ENCODE assay signal across 9 mouse cellular contexts in the genomic region with DNA sequence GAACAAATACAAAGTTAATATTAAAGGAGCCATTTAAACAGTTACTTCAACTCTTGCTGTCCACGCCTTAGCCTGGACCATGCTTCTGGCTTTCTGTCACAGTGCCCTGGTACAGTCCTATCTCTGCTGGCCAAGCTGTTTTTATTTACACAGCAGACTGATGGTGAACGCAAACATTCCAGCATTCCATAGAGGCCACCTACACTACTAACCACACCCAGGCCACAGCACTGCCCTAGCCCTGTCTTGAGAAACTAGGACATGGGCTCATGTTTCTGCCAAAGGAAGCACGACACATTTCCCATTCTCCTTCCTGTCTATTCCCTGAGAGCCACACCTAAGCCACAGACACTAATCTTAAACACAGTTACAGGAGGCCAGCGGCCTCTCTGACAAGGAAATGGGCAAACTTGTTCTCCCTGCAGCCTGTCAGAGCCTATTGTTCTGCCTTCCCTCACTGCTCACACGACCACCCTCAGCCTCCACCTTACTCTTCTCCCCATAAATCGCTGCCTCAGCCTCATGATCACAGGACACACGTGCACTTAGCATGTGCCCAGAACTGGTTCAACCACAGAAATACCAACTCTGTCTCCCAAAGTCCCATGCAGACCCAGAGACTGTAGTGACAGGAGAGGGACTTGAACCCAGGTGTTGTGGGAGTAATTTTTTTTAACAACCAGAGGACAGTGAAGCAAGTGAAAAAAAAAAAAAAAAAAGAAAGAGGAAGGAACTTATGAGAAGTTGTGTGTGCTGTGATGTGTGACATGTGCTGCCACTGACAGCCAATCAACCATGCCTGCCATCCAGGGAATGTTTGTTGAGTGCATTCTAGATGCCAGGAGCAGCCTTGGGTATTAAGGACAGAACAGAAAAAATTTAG. TPM values are rescaled to one million over a fixed set of nuclear protein-coding genes. Genes with fewer than 3 reads are reported as not detected.
DNase-seq lines count a peak whose midpoint lies in the region; ATAC-seq and TF ChIP-seq lines count a peak whose summit lies in the region.
"Had no signal": no experiment of that assay in that cellular context is flagged by ENCODE, and none has a peak within 500 bp of the region (broad histone marks: within the 10 kb centered on the region; RNA-seq: fewer than 3 reads in every experiment).

No protein-coding gene starts in this region.

- no peak for TF ChIP-seq CTCF in bone marrow, adult 2 months (IDR thresholded peaks at IDR 0.05; ENCODE audit: control insufficient read depth, insufficient read depth, low read length)

- no peak overlapping the region for H3K4me3 ChIP-seq in bone marrow, adult 2 months (replicated peaks; ENCODE audit: control insufficient read depth, low read depth, low read length)
- no peak overlapping the region for H3K4me3 ChIP-seq in intestine, embryonic 14.5 days (ENCODE audit: low read depth, low read length)
- H3K4me3 ChIP-seq in liver, embryonic 15.5 days (replicated peaks) = no peak overlapping the region
- no peak overlapping the region for H3K4me3 ChIP-seq in forebrain, embryonic 10.5 days

- no peaks in the 10 kb centered on the region for H3K27me3 ChIP-seq in intestine, embryonic 14.5 days (replicated peaks; ENCODE audit: control insufficient read depth, insufficient read depth, low read length)
- no peaks in the 10 kb centered on the region for H3K27me3 ChIP-seq in liver, embryonic 15.5 days
- H3K27me3 ChIP-seq in forebrain, embryonic 10.5 days (ENCODE audit: poor library complexity, severe bottlenecking) = no peaks in the 10 kb centered on the region

- H3K4me1 ChIP-seq in bone marrow, adult 2 months (ENCODE audit: control insufficient read depth, insufficient read depth, low read length) = peaks cover 16% of the 10 kb centered on the region
- peaks cover 6% of the 10 kb centered on the region for H3K4me1 ChIP-seq in intestine, embryonic 14.5 days (replicated peaks; ENCODE audit: control insufficient read depth, insufficient read depth, low read length)
- peaks cover 87% of the 10 kb centered on the region for H3K4me1 ChIP-seq in liver, embryonic 15.5 days (replicated peaks)
- H3K4me1 ChIP-seq in forebrain, embryonic 10.5 days = peaks cover 17% of the 10 kb centered on the region

- H3K9me3 ChIP-seq in intestine, embryonic 14.5 days (ENCODE audit: control insufficient read depth, low read length) = no peaks in the 10 kb centered on the region
- H3K9me3 ChIP-seq in liver, embryonic 15.5 days (replicated peaks) = no peaks in the 10 kb centered on the region
- no peaks in the 10 kb centered on the region for H3K9me3 ChIP-seq in forebrain, embryonic 10.5 days

- no peaks in the 10 kb centered on the region for H3K36me3 ChIP-seq in intestine, embryonic 14.5 days (ENCODE audit: control insufficient read depth, insufficient read depth, low read length)
- no peaks in the 10 kb centered on the region for H3K36me3 ChIP-seq in liver, embryonic 15.5 days (replicated peaks)
- H3K36me3 ChIP-seq in forebrain, embryonic 10.5 days (replicated peaks) = no peaks in the 10 kb centered on the region

- H3K27ac ChIP-seq in bone marrow, adult 2 months (ENCODE audit: control insufficient read depth, insufficient read depth, low read depth, low read length, poor library complexity) = peak overlapping the region; percentile 11; the same call in 1 of the 2 replicates
- peak overlapping the region; percentile 18; the same call in 1 of the 2 replicates for H3K27ac ChIP-seq in intestine, embryonic 14.5 days (ENCODE audit: low read depth)
- peak overlapping the region; percentile 74 for H3K27ac ChIP-seq in liver, embryonic 15.5 days (replicated peaks)
- H3K27ac ChIP-seq in forebrain, embryonic 10.5 days = no peak overlapping the region

- no peak overlapping the region for H3K4me2 ChIP-seq in intestine, embryonic 14.5 days (ENCODE audit: low read length)
- peak overlapping the region; percentile 36 for H3K4me2 ChIP-seq in liver, embryonic 15.5 days

- peak; percentile 54 for DNase-seq in 3134 (ENCODE audit: extremely low read depth, insufficient read length, low spot score)
- no peak for DNase-seq in intestine, embryonic 14.5 days (ENCODE audit: low spot score)
- DNase-seq in forebrain, embryonic 10.5 days (ENCODE audit: extremely low spot score, low spot score) = no peak
- no peak for DNase-seq in adrenal gland, postnatal 14 days
- DNase-seq in cerebellum, postnatal 4 days (ENCODE audit: low spot score in 2 of 2) = no peak
- no peak for DNase-seq in urinary bladder, postnatal 10 days (ENCODE audit: low spot score)
- DNase-seq: gastrocnemius, postnatal 14 days had no signal

- no peak for TF ChIP-seq POLR2A in bone marrow, adult 2 months (IDR thresholded peaks at IDR 0.05; ENCODE audit: borderline replicate concordance, control insufficient read depth, low read depth, low read length)

- ATAC-seq in intestine, embryonic 14.5 days (replicated peaks; ENCODE audit: low FRiP score, low TSS enrichment, low read depth) = peak; percentile 67; the same call in 1 of the 2 replicates
- ATAC-seq in liver, embryonic 15.5 days (ENCODE audit: insufficient read depth) = peak; percentile 53

- WGBS in bone marrow, adult 2 months = 26% methylated on average over 7 of the region's 7 CpGs
- 46% methylated on average over 7 of the region's 7 CpGs for WGBS in intestine, embryonic 14.5 days
- 22% methylated on average over 7 of the region's 7 CpGs for WGBS in liver, embryonic 15.5 days (ENCODE audit: insufficient replicate concordance)
- WGBS in forebrain, embryonic 10.5 days = 75% methylated on average over 7 of the region's 7 CpGs

- H3K9ac ChIP-seq in intestine, embryonic 14.5 days (ENCODE audit: low read length) = no peak overlapping the region
- no peak overlapping the region for H3K9ac ChIP-seq in liver, embryonic 15.5 days

RNA-seq across cellular contexts. Expression of gene Tmem140, which starts 3.0 kb away (rescaled TPM):
- 5.7 and 16.5 TPM in 2 replicates for polyA plus RNA-seq in bone marrow, adult 2 months (2011; ENCODE audit: insufficient read depth, insufficient read length, low replicate concordance, missing spikeins)
- polyA plus RNA-seq in intestine, embryonic 14.5 days (2014; fragmentation: Nextera tagmentation; extraction: Ambion mirVana) = 1.2 TPM in 2 replicates
- polyA plus RNA-seq in liver, embryonic 15.5 days (2015; fragmentation: Nextera tagmentation; extraction: Ambion mirVana) = 5.8 and 8.5 TPM in 2 replicates
- polyA plus RNA-seq in forebrain, embryonic 10.5 days (2016; fragmentation: Nextera tagmentation; extraction: Ambion mirVana) = 1.7 and 2.2 TPM in 2 replicates
- total RNA-seq in adrenal gland, postnatal 14 days (2021) = 22.5 and 28.9 TPM in 2 replicates

RNA-seq across cellular contexts. Expression of gene Cyren, which starts 11.9 kb away (rescaled TPM):
- 8.1 and 23.2 TPM in 2 replicates for polyA plus RNA-seq in bone marrow, adult 2 months (2011; ENCODE audit: insufficient read depth, insufficient read length, low replicate concordance, missing spikeins)
- 9.4 and 9.7 TPM in 2 replicates for polyA plus RNA-seq in intestine, embryonic 14.5 days (2014; fragmentation: Nextera tagmentation; extraction: Ambion mirVana)
- polyA plus RNA-seq in liver, embryonic 15.5 days (2015; fragmentation: Nextera tagmentation; extraction: Ambion mirVana) = 5.7 and 6.1 TPM in 2 replicates
- 17.5 and 18.7 TPM in 2 replicates for polyA plus RNA-seq in forebrain, embryonic 10.5 days (2016; fragmentation: Nextera tagmentation; extraction: Ambion mirVana)
- 8.1 and 8.5 TPM in 2 replicates for total RNA-seq in adrenal gland, postnatal 14 days (2021)

RNA-seq across cellular contexts. Expression of gene Wdr91, which starts 44.7 kb away (rescaled TPM):
- polyA plus RNA-seq in bone marrow, adult 2 months (2011; ENCODE audit: insufficient read depth, insufficient read length, low replicate concordance, missing spikeins) = 17.1 and 27.6 TPM in 2 replicates
- 8.2 and 9.2 TPM in 2 replicates for polyA plus RNA-seq in intestine, embryonic 14.5 days (2014; fragmentation: Nextera tagmentation; extraction: Ambion mirVana)
- 10.2 and 11.0 TPM in 2 replicates for polyA plus RNA-seq in liver, embryonic 15.5 days (2015; fragmentation: Nextera tagmentation; extraction: Ambion mirVana)
- polyA plus RNA-seq in forebrain, embryonic 10.5 days (2016; fragmentation: Nextera tagmentation; extraction: Ambion mirVana) = 12.0 TPM in 2 replicates
- 25.5 and 29.3 TPM in 2 replicates for total RNA-seq in adrenal gland, postnatal 14 days (2021)

RNA-seq across cellular contexts. Expression of gene Stra8, which starts 54.0 kb away (rescaled TPM):
- 1.4 TPM in 1 of 2 replicates, not detected in the other for polyA plus RNA-seq in bone marrow, adult 2 months (2011; ENCODE audit: insufficient read depth, insufficient read length, low replicate concordance, missing spikeins)
- polyA plus RNA-seq in intestine, embryonic 14.5 days (2014; fragmentation: Nextera tagmentation; extraction: Ambion mirVana) = not detected in 2 replicates
- not detected in 2 replicates for polyA plus RNA-seq in liver, embryonic 15.5 days (2015; fragmentation: Nextera tagmentation; extraction: Ambion mirVana)
- not detected in 2 replicates for polyA plus RNA-seq in forebrain, embryonic 10.5 days (2016; fragmentation: Nextera tagmentation; extraction: Ambion mirVana)
- total RNA-seq in adrenal gland, postnatal 14 days (2021) = not detected in 2 replicates
- total RNA-seq: gastrocnemius, postnatal 14 days had no signal
